Mouse (Mus musculus): Measurements from ENCODE around the gene Bhlhe40.

DNA sequence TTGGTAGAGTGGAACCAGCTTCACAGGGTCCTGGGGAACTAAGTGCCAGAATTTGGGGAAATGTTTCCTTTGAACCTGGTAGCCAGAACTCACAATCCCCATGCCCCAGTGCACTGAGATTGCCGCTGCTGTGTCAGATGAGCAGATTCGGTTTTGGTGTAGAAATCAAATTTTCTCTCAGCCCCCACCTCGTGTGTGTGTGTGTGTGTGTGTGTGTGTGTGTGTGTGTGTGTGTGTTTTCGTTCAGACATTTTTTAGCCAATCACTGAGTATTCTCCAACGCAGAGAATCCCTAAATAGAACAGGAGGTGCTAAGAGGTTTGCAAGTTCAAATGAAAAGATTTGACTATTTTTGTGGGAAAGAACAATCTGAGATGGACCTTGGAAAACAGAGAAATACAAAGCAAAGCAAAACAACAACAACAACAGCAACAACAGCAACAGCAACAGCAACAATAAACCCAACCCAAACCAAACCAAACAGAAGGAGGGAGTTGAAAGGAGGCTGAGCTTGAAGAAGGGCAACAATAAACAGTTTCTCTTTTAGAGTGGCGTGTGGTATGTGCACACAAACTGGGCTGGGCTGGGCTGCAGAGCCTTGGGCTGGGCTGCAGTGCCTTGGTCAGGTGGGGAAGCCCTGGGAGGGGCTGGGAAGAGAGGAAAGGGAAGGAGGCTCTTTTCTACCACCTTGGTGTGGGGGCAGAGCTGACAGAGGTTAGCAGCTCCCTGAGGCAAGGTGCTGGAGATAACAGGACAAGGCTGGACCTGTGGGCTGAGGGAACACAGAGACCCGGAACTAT is 52.9 kb downstream of the Bhlhe40 start:
- TF ChIP-seq EP300 (IDR thresholded peaks at IDR 0.05) (no peak), CTCF (IDR thresholded peaks at IDR 0.05) (no peak)

Data from lung, postnatal 0 days (tissue).